Mouse (Mus musculus): ENCODE measurements around the gene Gm4869.
A peak's percentile ranks its signal among the peaks of the same experiment; 100 is the strongest.
"Not testable (repeated sequence)": the region's sequence is repeated elsewhere in the genome, so short reads cannot be mapped to it uniquely, and the experiment has no call there.

Gene Gm4869

DNA sequence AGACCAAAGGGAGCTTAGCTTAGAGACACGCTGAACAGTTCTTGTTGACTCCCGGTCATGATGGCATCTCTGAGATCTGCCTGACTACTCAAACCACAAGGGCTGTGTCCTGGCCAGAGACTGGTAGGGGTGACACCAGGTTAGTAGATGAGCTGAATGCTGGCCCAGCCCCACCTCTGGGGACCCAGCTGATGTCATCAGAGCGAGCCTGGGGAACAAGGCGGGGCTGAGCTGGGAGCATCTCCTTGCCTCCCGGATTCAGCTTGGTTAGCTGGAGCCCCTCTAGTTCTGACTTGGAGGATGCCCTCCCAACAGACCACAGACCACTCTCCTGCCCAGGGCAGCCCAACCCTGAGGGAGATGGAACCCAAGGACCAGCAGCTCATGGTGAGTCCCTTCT, at the start of gene Gm4869:
Gene Gm4869 (plus strand): TSS at position 301 of the 400 bp plus-strand sequence.
- no peak for DNase-seq (ENCODE audit: low spot score)

DNA sequence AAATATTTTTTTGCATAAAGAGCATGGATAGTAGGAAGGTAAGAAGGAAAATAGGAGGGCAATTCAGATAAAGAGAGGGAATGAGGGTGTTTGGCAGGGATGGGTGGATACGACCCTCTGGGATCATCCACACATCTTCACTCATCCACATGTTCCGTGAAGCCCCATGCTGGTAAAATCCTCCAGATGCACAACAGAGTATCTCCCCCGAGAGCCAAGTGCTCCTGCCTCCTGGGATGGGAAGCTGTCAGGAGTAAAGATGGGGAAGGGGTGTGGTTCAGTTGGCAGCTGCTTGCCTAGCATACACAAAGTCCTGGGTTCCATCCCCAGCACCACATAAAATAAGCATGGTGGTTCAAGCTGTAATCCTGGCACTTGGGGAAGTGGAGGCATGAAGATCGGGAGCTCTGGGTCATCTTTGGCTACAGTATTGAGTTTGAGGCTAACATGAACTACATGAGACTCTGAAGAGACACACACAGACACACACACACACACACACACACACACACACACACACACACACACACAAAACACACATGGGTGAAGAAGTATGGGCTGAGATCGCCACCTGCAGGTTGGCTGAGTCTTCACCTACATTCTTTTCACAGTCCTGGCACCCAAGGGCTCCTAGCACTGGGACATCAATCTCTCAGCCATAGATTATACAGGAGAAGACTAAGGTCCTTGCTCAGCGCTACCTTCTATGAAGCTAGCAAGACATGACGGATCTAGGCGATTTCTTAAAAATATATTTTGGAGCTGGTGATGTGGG, 49.1 kb upstream of the Gm4869 start:
- DNase-seq (ENCODE audit: low spot score): peak; percentile 36

DNA sequence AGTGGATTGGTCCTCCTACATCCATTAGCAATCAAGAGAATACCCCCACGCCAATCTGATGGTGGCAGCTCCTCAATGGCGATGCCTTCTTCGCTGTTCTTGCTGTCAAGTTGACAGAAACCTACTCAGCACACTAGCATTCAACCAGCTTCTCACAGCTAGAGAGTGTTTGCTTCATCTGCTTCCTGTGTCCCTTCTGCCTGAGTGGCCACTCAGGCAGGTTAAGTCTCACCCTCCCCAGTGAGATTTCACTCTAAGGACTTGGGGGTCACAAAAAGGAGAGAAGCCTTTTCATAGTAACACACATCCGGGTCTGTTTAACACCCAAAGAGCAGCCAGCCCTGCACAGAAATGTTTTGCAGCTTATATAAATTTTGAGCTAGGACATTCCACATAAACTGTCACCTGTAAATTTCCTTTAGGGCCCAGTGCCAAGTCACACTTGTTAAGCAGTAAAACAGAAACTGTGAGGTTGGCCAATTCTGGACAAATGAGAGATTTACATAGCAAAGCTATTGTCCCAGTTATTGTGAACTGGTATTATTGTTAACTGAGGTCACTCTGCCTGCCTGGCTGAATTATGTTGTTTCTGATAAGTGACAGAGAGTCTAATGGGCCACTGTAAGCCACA, 42.7 kb upstream of the Gm4869 start:
- DNase-seq (ENCODE audit: low spot score): peak; percentile 52

DNA sequence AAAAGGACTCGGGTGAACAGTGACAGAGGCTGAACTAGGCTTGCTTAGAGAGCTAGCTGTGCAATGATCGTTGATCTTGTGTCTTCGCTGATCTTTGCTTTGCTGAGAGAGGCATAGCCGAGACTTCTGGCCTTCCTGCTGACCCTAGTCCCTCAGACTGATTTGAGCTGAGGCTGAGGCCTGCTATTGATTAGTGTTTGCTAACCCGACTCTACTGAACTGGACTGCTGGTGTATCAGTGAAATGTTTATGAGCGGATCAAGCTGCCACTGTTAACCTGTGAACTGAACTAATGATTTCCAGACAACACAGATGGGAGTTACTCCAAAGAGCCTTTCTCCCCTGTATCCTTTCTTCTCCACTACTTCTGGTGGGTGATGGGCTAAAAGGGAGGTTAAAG, 40.3 kb upstream of the Gm4869 start:
- no peak for DNase-seq (ENCODE audit: low spot score)

DNA sequence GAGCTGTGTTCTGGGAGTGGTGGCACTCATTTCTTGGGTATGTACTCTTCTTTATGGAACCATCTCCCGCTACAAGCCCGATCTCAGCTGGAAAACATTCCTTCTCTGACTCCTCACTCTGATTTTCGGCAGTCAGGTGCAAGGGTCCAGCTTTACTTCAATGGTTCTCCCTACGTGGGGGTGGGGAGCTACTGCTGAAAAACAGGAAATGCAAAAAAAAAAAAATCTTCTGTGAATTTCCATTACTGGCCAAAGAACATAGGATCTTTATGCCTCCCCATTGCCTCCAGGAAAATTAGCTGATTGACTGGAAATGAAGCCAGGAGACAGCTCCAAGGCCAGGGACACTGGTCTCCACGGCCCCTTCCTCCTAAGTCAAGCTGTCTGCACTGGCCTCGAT, 38.8 kb upstream of the Gm4869 start:
- DNase-seq (ENCODE audit: low spot score): no peak

DNA sequence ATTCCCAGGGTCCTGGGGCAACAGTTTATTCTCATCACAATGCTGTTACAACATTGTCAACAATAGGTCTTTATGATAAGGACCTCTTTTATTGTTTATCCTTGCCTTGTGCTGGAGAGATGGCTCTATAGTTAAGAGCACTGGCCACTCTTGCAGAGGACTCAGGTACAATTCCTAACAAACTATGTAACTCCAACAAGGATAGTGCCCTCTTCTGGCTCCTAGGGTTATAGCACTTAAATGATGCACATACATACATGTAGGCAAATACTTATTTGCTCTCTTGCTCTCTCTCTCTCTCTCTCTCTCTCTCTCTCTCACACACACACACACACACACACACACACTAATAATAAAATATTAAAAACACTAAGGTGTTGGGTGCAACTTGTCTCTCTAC, 36.6 kb upstream of the Gm4869 start:
- no peak for DNase-seq (ENCODE audit: low spot score)

DNA sequence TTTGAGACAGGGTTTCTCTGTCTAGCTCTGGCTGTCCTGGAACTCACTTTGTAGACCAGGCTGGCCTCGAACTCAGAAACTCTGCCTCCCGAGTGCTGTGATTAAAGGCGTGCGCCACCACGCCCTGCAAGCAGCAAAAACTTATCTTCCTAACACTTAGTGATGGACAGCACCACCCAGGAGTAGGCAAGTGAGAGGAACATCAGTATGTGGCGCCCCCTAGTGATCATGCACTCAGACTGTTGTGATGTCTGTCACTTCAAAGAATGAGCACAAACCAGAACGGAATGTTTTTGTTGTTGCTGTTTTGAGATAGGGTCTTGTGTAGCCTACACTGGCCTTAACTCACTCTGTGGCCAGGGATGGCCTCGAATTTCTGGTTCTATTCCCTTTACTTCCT, 34.1 kb upstream of the Gm4869 start:
- DNase-seq (ENCODE audit: low spot score): peak; percentile 69

DNA sequence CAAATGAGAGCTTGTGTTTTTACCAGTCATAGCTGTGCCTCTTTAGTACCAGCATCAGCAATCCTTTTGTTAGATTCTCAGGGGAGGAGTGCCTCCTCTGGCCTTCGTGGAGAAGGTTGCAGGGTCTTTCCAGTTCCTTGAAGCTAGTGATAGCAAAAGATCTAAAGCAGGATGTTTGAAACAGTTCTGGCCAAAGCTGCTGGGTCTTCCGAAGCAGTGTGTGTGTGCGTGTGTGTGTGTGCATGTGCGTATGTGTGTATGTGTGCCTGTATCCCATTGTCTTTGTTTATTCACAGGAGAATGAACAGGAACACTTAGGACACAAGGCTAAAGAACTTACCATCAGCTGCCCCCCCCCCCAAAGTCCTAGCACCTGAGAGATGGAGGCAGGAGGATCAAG, 30.8 kb upstream of the Gm4869 start:
- DNase-seq (ENCODE audit: low spot score): no peak

DNA sequence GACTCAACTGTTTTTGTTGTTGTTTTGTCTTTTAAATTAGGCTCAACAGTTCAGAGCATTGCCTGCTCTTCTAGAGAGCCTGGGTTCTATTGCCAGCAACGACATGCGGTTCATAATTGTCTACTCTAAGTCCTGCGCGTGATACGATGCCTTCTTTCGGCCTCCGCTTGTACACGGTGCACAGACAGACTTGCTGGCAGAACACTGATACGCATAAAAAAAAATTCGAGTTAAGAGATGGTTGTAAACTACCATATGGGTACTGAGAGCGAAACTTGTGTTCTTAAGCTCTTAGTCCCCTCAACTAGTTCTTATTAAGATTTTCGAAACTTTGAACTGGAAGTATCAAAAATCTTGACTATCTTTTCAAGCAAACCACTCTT, 27.3 kb upstream of the Gm4869 start:
- no peak for DNase-seq (ENCODE audit: low spot score)

DNA sequence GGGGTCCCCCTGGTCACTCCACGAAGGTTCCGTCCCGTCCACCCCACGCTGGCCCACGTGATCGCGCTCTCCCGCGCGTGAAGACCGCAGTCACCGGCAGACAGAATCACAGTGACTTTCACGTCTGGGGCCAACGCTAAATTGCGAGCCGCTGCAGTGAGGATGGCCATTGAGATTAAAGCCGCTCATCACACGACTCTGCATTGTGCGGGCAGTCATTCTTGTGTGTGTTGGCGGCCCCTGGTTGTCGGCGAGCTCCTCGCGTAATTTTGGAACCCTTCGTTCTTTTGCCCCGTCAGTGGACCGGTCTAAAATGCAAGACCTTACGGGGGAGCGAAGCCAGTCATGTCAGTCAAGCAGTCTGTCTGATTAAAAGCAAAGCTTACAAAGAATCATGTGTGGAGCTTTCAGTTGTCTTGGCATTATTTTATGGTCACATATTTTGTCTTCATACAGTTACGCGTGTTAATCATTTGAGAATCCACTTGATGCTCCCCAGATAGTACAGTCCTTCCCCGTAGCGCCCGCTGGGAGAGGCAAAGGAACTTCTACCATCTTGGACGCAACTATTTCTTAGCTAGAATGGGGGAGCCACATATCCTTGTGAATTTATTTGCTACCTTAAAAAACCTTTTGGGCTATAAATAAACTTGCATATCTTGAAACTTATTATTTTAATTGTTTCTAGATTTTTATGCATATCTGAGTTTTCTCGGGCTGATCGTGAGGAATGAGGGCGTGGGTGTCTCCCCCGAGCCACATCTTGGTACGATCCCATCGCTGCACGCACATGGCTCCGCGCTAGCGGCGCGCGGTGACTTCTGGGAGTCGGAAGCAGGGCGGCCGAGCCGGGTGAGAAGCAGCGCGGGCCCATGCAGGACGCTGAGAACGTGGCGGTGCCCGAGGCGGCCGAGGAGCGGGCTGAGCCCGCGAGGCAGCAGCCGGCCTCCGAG, 26.7 kb upstream of the Gm4869 start, which contains the start of gene Eif3b:
Gene Eif3b (plus strand): TSS at position 840 of the 953 bp plus-strand sequence.
- peak; percentile 88 for DNase-seq (ENCODE audit: low spot score)

DNA sequence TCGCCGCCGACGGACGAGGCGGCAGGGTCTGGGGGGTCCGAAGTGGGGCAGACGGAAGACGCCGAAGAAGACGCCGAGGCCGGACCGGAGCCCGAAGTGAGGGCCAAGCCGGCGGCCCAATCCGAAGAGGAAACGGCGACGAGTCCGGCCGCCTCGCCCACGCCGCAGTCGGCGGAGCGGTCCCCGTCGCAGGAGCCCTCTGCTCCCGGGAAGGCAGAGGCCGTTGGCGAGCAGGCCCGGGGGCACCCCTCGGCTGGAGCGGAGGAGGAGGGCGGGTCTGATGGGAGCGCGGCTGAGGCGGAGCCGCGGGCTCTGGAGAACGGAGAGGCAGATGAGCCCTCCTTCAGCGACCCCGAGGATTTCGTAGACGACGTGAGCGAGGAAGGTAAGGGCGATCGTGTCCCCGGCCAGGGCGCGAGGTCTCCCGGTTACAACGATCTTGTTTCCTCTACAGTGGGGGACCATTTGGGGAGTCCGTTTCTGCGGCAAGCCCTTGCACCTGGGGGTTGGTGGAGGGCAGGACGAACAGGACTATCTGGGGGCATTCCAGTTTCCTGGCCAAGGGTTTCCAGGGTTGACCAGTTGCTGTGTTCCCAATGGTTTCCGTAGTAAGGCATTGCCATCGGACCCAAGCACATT, 25.9 kb upstream of the Gm4869 start:
- no peak for DNase-seq (ENCODE audit: low spot score)

DNA sequence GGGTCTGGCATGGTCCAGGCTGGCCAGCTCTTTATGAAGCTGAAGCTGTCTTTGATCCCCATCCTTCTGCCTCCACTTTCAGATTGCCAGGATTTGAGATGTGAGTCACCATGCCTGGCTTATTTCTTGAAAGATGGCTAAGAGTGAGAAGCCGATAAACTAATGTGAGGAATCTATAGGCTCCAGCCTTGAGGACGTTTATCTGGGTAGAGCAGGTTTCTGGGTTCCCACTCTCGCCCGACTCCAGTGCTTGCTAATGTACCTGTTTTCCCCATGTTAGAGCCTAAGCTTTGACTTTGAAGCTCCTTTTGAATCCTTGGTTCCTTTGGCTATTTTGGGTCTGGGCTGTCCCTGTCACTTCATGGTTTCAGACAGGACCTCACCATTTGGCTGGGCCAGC, 24.8 kb upstream of the Gm4869 start:
- DNase-seq (ENCODE audit: low spot score): no peak

DNA sequence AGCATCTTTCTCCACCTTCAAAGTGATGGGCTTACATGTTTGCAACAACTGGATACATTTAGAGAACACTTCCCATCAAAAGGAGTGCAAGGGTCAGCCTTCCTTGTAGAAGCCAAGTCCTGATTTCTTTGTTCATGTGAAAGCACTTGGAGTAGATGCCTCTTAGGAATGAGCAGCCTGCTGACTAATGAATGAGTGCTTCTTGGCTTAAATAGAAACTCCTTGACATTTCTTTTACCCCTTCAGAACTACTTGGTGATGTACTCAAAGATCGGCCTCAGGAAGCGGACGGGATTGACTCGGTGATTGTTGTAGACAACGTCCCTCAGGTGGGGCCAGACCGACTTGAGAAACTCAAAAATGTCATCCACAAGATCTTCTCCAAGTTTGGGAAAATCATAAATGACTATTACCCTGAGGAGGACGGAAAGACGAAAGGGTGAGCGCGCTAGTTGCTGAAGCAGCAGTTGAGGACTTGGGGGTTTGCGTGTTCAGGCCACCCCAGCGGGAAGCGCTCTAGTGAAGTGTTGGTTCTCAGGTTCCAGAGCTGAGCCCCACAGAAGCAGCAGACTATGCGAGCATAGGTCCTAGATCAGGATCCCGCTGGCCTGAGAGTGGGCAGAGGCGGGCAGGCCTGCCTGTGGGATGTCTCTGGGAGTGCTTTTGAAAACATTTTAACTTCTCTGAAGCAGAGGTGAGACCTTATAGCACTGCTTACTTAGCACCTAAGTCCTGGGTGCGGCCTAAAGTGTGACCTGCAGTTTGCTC, 20.2 kb upstream of the Gm4869 start:
- peak; percentile 73 for DNase-seq (ENCODE audit: low spot score)

DNA sequence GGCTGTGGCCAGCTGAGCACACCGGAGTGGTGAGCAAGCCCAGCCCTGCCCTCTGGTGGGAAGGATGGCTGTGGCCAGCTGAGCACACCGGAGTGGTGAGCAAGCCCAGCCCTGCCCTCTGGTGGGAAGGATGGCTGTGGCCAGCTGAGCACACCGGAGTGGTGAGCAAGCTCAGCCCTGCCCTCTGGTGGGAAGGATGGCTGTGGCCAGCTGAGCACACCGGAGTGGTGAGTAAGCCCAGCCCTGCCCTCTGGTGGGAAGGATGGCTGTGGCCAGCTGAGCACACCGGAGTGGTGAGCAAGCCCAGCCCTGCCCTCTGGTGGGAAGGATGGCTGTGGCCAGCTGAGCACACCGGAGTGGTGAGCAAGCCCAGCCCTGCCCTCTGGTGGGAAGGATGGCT, 6.3 kb upstream of the Gm4869 start:
- DNase-seq (ENCODE audit: low spot score): not testable (repeated sequence)

DNA sequence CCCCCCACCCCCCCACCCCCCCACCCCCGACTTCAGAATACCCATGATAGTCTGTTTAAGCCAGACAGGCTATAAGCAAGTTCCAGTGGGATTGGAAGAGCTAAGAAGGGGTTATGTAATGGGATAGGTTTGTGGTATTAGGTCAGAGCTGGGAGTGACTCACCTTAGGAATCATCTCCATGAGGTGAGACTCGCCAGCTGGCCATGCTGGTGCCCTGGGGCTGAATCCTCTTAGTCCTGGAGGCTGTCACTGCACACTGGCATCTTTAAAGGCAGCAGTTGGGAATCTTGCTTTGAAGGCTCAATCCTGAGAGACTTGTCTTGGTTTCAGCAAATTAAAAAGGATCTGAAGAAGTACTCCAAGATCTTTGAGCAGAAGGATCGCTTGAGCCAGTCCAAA, 4.0 kb upstream of the Gm4869 start:
- DNase-seq (ENCODE audit: low spot score): no peak

DNA sequence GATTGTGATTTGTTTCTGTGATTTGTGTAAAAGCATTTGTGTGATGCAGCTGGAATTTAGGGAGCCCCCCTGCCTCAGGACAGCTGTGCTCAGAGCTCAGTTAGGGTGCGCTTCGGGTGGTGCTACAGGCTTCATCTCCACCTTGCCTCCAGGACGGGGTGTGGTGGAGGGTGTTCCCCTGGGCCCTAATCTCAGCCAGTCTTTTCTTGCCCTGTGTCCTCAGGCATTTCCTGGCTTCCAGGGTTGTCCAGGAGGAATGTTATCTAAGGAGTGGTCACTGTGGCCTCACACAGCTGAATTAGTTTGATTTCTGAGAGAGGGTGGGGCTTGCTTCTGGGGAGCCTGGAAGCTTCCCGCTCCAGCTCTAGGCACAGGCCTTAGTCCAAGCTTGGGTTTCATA, 1.4 kb upstream of the Gm4869 start:
- DNase-seq (ENCODE audit: low spot score): peak; percentile 26

DNA sequence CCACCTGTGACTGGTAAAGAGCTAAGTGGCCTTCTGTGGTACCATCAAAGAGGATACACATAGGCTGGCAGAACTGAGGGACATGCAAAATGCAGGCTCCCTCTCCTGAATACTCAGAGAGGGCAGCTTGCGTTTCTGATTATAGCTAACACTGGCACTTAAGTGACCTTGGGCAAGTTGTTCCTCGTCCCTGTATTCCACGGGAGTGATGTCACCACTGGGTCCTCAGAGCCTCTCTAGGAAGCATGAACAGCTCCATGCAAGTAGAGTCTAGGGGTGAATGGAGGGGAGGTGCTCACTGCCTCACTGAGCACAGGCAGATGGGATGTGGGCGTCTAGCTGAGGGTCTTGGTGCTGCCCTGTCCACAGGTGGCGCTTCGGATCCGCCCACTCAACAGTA, 609 bp downstream of the Gm4869 start:
- DNase-seq (ENCODE audit: low spot score): no peak

DNA sequence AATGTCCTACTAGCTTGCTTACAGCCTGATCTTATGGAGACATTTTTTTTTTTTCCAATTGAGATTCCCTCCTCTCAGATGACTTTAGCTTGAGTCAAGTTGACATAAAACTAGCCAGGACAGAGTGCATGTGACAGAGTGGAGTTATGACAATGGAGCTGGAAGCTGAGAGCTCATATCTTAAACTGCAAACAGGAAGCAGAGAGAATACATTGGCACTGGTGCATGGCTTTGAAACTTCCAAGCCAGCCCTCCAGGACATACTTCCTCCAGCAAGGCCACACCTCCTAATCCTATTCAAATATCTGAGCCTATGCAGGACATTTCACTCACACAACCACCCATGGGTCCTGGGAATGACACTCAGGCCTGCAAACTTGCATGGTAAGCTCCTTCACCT, 9.0 kb downstream of the Gm4869 start:
- peak; percentile 12 for DNase-seq (ENCODE audit: low spot score)

DNA sequence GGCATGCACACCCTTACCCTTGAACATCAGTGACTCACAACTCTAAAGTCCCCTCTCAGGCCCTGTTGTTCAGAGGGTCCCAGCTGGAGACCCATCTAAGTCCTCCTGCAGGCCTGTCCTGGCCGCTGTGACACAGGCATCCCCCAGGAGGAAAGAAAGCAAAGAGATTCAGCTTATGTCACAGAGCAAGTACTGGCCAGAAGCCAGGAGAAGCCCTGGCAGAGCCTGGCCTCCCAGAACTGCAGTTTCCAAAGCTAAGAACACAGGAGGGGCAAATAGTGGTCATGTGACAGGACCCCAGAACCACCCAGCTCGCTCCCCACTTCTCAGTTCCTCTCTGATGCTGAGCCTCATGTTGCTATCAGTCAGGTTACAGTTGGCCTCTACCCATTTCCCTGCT, 10.0 kb downstream of the Gm4869 start:
- DNase-seq (ENCODE audit: low spot score): no peak

DNA sequence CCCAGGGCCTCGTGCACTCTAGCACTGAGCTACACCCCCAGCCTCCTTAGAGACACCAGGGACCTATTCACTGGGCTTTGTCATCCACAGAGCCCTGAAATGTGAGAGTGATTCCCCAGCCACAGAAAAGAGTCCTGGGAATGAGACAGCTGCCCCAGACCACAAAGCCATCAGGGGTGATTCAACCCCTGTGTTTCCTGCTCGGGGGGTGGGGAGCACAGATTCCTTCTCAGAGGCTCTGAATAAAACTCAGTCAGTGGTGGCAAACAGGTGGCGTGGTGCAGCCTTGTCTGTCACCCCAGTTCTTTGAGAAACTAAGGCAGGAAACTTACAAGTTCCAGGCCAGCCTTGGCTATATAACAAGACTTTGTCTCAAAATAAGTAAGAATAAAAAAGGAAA, 16.0 kb downstream of the Gm4869 start:
- DNase-seq (ENCODE audit: low spot score): no peak

DNA sequence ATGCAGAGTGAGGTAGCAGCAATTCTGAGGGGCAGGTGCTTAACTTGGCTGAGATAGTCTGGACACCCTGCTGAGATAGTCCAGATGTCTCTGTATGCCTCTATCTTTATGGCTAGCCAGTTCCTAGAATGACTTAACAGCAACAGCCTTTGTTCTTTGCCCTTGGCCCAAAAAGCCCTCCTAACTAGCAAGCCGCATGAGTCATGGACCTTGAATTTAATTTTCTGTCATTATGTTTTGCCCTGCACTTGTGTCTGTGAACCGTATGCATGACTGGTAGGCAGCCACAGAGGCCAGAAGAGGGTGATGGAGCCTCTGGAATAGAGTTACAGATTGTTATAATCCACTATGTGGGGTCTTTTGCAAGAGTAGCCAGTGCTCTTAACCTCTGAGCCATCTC, 17.7 kb downstream of the Gm4869 start:
- DNase-seq (ENCODE audit: low spot score): not testable (repeated sequence)
